Mouse (Mus musculus): ENCODE measurements at regions not wholly inside any gene's neighbourhood (a gene's known extent, or its start where the extent isn't known, plus 50 kb on each side); places are given as distances from the start of the nearest gene placed in this dataset.

DNA sequence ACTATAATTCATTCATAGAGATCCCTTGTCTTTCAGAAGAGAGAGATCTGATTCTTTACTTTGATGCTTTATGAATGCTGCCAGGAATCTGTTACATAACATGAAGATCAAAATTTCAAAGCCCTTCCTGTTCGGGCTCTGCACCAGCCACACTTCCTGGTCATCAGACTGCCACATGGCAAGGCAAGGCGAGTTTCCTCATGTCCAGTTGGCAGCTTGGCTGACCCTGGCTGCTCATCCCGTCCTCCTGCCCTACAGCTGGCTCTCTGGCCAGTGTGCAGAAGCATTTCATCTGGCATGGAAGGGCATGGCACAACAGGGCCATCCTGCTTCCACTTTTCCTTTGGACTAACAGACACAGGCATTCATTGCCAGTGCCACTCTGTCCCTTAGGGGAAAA is 292.2 kb upstream of the Slc24a5 start:
- DNase-seq (ENCODE audit: low spot score in 2 of 2) = no peak

DNA sequence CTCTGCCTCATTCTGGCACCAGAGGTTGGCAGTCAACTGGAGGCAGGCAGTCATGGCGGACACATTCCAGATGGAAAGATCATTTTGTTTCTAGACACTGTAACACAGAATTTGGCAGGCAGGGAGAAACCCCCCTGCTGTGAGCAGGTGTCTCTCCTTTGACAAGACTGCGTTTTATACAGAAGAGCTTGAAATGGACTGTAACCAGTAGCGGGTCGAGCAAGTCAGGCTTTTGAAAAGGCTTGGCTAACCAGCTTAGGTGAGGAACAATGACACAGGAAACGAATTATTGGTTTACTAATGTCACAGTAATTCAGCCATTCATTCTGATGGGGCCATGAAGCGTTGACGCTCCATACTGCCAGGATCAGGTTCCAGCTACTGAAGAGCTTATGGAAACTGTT is 275.3 kb upstream of the Slc24a5 start:
- DNase-seq (ENCODE audit: low spot score in 2 of 2) = peak; percentile 25 to 72

GRCm38 (mm10) chr2:124811709-124812108 is 256.2 kb upstream of the Slc24a5 start:
- no peak for DNase-seq (ENCODE audit: low spot score in 2 of 2)

DNA sequence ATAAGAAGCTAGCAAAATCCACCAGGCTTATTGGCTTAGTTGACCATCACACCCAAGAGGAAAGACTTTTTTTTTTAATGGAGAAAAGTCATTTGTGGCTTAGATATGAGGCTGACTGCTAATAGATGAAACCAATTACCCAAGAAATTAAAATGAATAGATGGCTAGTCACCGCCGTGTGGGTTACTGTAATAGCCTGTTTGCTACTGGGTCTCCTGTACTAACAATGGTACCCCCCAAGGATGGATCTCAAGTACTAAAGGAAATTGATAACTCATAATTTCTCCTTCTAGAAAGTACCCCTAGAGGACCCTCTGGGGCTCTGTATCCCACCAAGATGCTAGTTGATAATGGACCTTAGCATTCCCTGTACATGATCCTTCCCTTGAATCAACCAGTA is 251.1 kb upstream of the Slc24a5 start:
- DNase-seq (ENCODE audit: low spot score in 2 of 2) = no peak

DNA sequence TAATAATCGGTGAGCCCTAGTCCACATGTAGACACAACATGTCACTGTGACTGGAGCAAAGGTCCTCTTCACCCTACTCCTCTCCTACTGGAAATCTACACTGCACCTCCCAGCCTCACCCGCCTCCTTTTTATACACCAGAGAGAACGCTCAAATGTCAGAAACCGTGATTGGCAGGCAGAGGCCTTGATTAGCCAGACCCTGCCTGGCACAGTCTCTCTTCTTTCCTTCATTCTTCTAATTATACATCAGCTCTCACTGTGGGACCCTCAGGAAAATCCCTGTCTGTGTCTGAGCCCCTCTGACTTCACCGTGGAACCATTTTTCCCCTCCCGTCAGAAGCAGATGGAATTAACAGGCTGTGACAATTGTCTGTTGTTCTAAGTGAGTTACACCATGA is 248.1 kb upstream of the Slc24a5 start:
- no peak for DNase-seq (ENCODE audit: low spot score in 2 of 2)

DNA sequence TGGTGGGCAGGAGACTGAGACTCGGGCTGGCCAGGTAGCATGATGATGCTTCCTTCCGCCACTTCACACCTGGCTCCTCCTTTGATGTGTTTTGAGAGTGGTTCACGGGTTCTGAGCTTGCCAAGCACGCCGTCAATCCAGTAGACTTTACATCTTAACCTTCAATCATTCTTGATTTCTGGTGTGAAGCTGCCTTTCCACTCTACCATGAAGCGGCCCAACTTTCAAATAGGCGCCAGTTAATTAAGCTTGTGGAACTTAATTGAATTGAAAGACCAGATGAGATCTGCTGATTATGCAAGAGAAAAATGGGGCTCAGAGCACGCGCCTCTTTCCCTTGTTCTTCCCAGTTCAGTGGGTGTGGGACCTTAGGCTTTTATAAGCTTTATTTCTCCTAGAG is 247.1 kb upstream of the Slc24a5 start:
- DNase-seq (ENCODE audit: low spot score in 2 of 2) = no peak

DNA sequence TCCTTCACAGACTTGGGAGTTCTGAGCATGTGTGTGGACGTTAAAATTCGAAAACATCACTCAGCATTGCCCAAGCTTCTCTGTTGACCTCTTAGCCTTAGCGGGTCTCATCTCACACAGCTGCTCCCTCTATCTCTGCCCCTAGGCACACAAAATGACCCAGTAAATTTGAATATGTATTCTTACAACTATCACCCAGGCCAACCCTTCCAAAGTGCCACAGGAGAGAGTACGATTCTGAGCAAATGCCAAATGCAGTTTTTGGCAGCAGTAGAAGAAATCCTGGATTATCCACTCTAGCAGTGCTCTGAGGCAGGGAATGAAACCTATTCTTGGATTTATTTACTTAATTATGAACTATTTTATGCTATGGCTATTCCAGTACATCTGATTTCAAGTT is 246.6 kb upstream of the Slc24a5 start:
- DNase-seq (ENCODE audit: low spot score in 2 of 2) = no peak

- DNase-seq (ENCODE audit: low spot score in 2 of 2) = no peak
Measured at GRCm38 (mm10) chr2:124848812-124849211, 219.1 kb upstream of the Slc24a5 start.

DNA sequence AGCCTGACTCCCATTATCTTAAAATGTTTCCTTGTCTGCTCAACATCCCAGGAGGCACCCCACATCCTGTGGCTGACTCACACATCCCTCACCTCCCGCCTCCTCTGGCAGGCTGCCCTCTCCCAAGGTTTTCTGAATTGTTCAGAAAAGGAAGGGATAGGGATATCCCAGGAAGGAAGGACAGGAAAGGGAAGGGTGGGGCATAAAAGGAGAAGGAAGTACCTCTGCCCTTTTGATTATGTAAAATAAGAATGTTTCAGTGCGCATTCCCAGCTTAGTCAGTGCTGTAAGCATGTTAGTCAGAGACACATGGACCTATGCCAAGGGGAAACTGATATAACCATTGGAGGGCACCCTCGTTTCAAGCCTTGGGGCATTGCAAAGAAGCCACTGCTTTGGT is 209.4 kb upstream of the Slc24a5 start:
- no peak for DNase-seq (ENCODE audit: low spot score in 2 of 2)

GRCm38 (mm10) chr2:124888209-124888608 is 179.7 kb upstream of the Slc24a5 start:
- no peak for DNase-seq (ENCODE audit: low spot score in 2 of 2)

GRCm38 (mm10) chr2:124895002-124895401 is 172.9 kb upstream of the Slc24a5 start:
- no peak for DNase-seq (ENCODE audit: low spot score in 2 of 2)

- no peak for DNase-seq (ENCODE audit: low spot score in 2 of 2)
Measured at GRCm38 (mm10) chr2:124903556-124903955, 164.4 kb upstream of the Slc24a5 start.

GRCm38 (mm10) chr2:124905076-124905475 is 162.8 kb upstream of the Slc24a5 start:
- DNase-seq (ENCODE audit: low spot score in 2 of 2) = no peak

- DNase-seq (ENCODE audit: low spot score in 2 of 2) = no peak
Measured at GRCm38 (mm10) chr2:124918986-124919761, 148.8 kb upstream of the Slc24a5 start.

- no peak for DNase-seq (ENCODE audit: low spot score in 2 of 2)
Measured at GRCm38 (mm10) chr2:124919762-124920255, 148.1 kb upstream of the Slc24a5 start.

DNA sequence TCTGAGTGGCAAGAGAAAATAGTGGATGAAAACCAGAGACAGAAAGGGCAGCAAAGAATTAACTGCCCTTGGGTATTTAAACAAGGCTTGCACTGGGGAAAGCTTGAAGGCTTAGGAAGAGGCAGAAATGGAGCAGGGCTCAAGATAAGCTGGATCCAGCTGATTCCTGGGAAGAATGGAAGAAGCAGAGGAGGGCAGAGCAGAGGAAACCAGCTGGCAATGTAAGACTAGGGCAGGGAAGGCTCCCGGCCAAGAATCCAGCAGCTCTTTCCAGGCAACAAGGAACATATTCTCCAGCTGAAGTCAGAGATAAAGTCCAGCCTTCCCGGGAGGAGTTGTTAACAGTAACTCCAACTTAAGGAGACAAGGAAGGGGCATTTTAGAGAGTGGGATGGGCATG is 147.7 kb upstream of the Slc24a5 start:
- no peak for DNase-seq (ENCODE audit: low spot score in 2 of 2)

GRCm38 (mm10) chr2:124927882-124928758 is 139.8 kb upstream of the Slc24a5 start:
- peak; percentile 46 to 55 for DNase-seq (ENCODE audit: low spot score in 2 of 2)

DNA sequence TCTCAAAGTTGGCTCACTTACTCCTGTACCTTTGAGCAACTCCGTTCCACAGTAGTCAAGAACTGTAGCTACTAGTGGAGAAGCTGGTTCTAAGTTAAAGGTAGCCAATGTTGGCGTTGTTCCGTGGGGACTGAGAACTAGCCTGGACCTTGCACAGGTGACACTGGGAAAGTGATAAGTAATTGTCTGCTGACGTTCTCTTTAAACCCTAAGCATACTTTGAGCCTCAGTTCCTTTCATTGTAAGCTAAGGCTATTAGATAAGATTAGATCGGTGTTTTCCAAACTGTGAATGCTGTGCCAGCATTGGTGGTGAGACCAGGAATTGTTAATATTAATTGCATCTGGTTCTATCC is 139.2 kb upstream of the Slc24a5 start:
- DNase-seq (ENCODE audit: low spot score in 2 of 2) = no peak

GRCm38 (mm10) chr2:124930719-124931118 is 137.2 kb upstream of the Slc24a5 start:
- DNase-seq (ENCODE audit: low spot score in 2 of 2) = no peak

DNA sequence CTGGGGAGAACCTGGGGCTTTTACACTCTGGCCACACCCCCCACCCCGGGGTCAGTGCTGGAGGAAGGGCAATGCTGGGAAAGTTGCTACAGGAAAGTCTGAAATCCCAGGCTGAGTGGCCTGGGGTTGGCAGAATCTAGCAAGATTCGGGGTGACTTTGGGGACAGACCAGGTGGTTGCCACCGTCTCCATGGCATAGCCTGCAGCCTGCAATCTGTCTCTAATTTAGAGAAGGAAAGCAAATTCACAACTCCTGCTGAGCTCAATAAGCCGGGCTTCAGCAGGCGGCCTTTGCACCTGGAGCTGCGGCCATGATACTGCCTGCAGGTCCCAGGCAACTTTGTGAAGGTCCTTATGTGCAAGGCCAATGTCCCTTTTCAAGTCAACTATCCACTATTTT is 135.4 kb upstream of the Slc24a5 start:
- DNase-seq (ENCODE audit: low spot score in 2 of 2) = no peak

DNA sequence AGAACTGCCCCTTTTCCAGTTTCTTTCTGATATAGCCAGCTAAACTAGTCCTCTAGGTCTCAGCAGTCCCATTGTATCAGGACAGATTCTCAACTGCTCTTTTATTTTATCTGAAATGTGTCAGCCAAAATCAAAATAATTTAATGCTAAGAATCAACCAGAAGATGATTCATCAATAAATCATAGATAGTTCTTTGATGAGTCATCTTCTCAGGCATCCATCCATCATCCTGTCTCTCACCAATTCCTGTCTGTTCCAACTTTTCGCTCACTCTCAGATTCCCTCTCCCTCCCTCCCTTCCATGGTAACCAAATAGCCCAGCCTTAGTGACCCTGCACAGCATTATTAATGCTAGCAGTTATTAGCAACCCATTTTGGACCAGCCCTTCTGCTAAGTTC is 134.0 kb upstream of the Slc24a5 start:
- no peak for DNase-seq (ENCODE audit: low spot score in 2 of 2)

GRCm38 (mm10) chr2:124948263-124948781 is 119.6 kb upstream of the Slc24a5 start:
- DNase-seq (ENCODE audit: low spot score in 2 of 2) = no peak

DNA sequence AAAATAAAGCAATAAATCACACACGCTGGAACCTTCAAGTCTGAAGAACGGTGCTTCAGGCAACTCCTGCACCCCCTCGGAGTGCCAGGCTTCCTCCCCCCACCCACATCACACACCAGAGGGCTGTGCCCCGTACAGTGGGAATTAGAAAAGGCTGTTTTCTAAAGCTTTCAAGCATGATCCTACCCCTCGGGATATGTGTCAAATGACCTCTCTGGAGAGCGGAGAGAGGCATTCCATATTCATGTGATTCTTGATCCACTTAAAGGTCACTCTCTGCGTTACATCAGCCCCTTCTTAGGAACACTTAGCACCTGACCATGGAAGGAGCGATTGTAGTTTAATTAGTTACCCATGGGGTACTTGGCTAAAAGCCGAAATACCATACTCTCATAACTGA is 119.1 kb upstream of the Slc24a5 start:
- no peak for DNase-seq (ENCODE audit: low spot score in 2 of 2)

Data from cerebellum, postnatal 4 days (tissue).